Mouse (Mus musculus): ENCODE data around the gene Gm281.

- TF ChIP-seq MYOD1 (IDR thresholded peaks at IDR 0.05; ENCODE audit: control insufficient read depth in 1 of 3, insufficient read length in 2 of 3, low read depth in 2 of 3) (no peak), TCF12 (IDR thresholded peaks at IDR 0.05; ENCODE audit: insufficient read depth, poor library complexity, severe bottlenecking) (no peak), MAX (IDR thresholded peaks at IDR 0.05; ENCODE audit: low read depth) (no peak), TCF3 (IDR thresholded peaks at IDR 0.05; ENCODE audit: insufficient read length, low read depth) (no peak)
These were observed 3.4 kb upstream of the Gm281 start for GRCm38 (mm10) chr14:13917630-13918029.

Measured in myocyte (in vitro differentiated cells).